Mouse (Mus musculus) ES-E14 (cell line): Measurements from ENCODE around the gene Cds1. TPM values are rescaled to one million over a fixed set of nuclear protein-coding genes. Genes with fewer than 3 reads are reported as not detected.
"Not testable (repeated sequence)": the region's sequence is repeated elsewhere in the genome, so short reads cannot be mapped to it uniquely, and the experiment has no call there.

Experiments
- DNase-seq: peaks from one replicate; pipeline ENCODE4 v3.0.0-alpha.2; 2013; ENCODE audit warnings: low read depth, low spot score
- H3K27ac ChIP-seq: 2 replicates; pipeline ENCODE4 v1.5.1; 2012; ENCODE audit warnings: low read depth, mild to moderate bottlenecking, low read length, moderate library complexity, mixed read lengths; ENCODE audit not compliant: poor library complexity, insufficient read depth, severe bottlenecking
- H3K36me3 ChIP-seq: 2 replicates; pipeline ENCODE4 v1.6.1; 2012; ENCODE audit warnings: mild to moderate bottlenecking, low read length, moderate library complexity, mixed read lengths; ENCODE audit not compliant: control insufficient read depth, poor library complexity, insufficient read depth, severe bottlenecking
- H3K4me1 ChIP-seq, 2 experiments: fragments of 150-350 bp in 1 of 2; sonication (generic) in 1 of 2; 2 replicates each; pipeline ENCODE4 v1.6.1; 2012; ENCODE audit warnings: low read length in 2 of 2, mild to moderate bottlenecking in 1 of 2, mixed read lengths in 1 of 2; ENCODE audit not compliant: control insufficient read depth in 2 of 2, insufficient read depth in 2 of 2, poor library complexity in 1 of 2
- H3K4me3 ChIP-seq, 2 experiments: fragments of 150-350 bp in 1 of 2; sonication (generic) in 1 of 2; 2 replicates each; pipeline ENCODE4 v1.5.1; 2012; ENCODE audit warnings: low read length in 2 of 2, low read depth in 1 of 2, mild to moderate bottlenecking in 1 of 2, mixed read lengths in 1 of 2; ENCODE audit not compliant: insufficient read depth in 1 of 2, poor library complexity in 1 of 2, severe bottlenecking in 1 of 2
- H3K9ac ChIP-seq: 2 replicates; pipeline ENCODE4 v1.6.1; 2012; ENCODE audit warnings: low read depth, mild to moderate bottlenecking, low read length, mixed read lengths; ENCODE audit not compliant: poor library complexity, insufficient read depth, severe bottlenecking
- H3K9me3 ChIP-seq: fragments of 150-350 bp; sonication (generic); 2 replicates; pipeline ENCODE4 v1.6.1; 2012; ENCODE audit warnings: low read depth, mild to moderate bottlenecking, low read length; ENCODE audit not compliant: control insufficient read depth, insufficient read depth
- CHD2 ChIP-seq: IDR thresholded peaks from 2 replicates; pipeline ENCODE4 v1.6.1; 2014; ENCODE audit warnings: mild to moderate bottlenecking, low read depth, low read length, inconsistent platforms
- HCFC1 ChIP-seq: IDR thresholded peaks from 2 replicates; pipeline ENCODE4 v1.6.1; 2012; ENCODE audit warnings: low read length, inconsistent platforms, borderline replicate concordance; ENCODE audit not compliant: insufficient read depth
- MAFK ChIP-seq: IDR thresholded peaks from 2 replicates; pipeline ENCODE4 v1.6.1; 2014; ENCODE audit warnings: mild to moderate bottlenecking, low read depth, low read length, inconsistent platforms; ENCODE audit not compliant: insufficient read depth
- ZC3H11A ChIP-seq: IDR thresholded peaks from 2 replicates; pipeline ENCODE4 v1.6.1; 2012; ENCODE audit warnings: low read depth, mild to moderate bottlenecking, inconsistent platforms, low read length, borderline replicate concordance
- ZNF384 ChIP-seq: IDR thresholded peaks from 2 replicates; pipeline ENCODE4 v1.6.1; 2012; ENCODE audit warnings: low read depth, low read length, inconsistent platforms
- in situ Hi-C, 2 experiments: fragments of 600-800 bp; cut with MboI; formaldehyde crosslinking; loops; one replicate each; pipeline ENCODE4 v1.15.1; 2025; ENCODE audit warnings: low sequenced_read_pairs in 2 of 2, inconsistent platforms in 1 of 2; ENCODE audit not compliant: unreplicated experiment in 2 of 2
- total RNA-seq: library from RNA; depleted of rRNA; stranded (reverse); fragments of 300-350 nt; gene quantifications from 2 replicates; pipeline ENCODE4 v1.2.3, GENCODE M21; 2012

Cds1 gene
- total RNA-seq, 1 experiment: 4.1 TPM

DNA sequence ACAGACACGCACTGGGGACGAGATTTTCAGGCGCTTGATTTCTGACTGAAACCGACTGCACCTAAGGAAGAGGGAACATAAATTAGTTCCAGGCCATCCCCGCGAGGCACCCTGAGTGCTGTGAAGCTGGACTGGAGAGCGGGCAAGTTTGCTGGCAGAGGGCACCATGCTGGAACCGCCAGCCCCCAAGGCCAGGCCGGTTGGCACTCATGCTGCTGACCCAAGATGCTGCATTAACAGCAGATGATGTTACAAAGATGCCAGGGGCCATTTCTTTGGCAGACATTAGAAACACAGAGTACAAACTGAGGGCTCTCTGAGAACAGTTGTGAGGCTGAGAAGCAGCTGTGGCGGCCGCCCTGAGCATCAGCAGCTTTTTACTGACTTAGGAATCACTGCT lies 71.3 kb downstream of the Cds1 start:
- in situ Hi-C loops: no loop called here
- H3K36me3 ChIP-seq: peaks cover 20% of the 10 kb centered on the region
- 0 out of 4 replicates have a peak overlapping the region, but pooled peaks of 1 of the 2 experiments have one; percentile 12 for H3K4me3 ChIP-seq
- peak overlapping the region; percentile 24; the same call in 1 of the 2 replicates for H3K27ac ChIP-seq
- no peak for TF ChIP-seq HCFC1
- TF ChIP-seq ZC3H11A: no peak
- peak overlapping the region; percentile 2; the same call in 1 of the 2 replicates for H3K9ac ChIP-seq
- no peak for DNase-seq
- peaks cover 4 to 6% of the 10 kb centered on the region in 2 experiments; a peak in 2 of 4 replicates for H3K4me1 ChIP-seq
- peaks cover 2% of the 10 kb centered on the region; the same call in 1 of the 2 replicates for H3K9me3 ChIP-seq

DNA sequence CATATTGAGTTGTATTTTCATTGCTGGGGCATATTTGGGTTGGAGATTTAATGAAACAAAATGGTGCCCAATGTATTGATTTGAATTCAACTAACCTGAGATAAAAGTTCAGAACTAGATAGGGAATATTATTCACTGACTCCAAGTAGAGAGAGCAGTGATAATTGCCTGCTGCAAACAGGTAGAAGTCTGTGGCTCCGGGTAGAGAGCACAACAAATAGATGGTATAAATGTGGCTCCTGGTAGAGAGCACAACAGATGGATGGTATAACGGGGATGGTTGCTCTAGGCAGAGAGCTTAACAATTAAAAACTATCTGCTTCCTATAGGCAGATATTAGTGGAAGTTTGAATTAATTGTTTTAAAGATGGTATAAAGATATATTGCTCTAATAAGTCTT lies 72.7 kb downstream of the Cds1 start:
- H3K9ac ChIP-seq, DNase-seq, H3K4me1 ChIP-seq, in situ Hi-C loops, H3K4me3 ChIP-seq, H3K9me3 ChIP-seq: not testable (repeated sequence)
- peak overlapping the region; percentile 42; the same call in 1 of the 2 replicates for H3K27ac ChIP-seq
- H3K36me3 ChIP-seq: peaks cover 30% of the 10 kb centered on the region

DNA sequence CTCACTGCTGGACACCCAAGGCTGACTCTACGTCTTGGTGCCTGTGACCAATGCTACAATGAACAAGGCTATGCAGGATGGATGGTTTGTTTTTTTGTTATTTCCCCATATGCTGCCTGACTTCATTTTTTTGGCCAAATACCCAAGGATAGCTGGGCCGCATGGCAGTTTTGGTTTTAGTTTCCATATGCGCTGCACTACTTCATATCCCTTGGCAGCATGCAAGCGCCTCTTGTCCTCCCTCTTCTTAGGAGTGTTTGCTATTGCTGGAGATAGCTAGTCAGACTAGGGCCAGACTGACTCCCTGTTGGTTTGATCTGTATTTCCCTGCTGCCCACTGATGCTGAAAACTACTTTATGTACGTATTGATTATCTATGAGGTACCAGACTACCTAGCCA lies 75.5 kb downstream of the Cds1 start:
- TF ChIP-seq CHD2 (no peak), HCFC1 (no peak), ZNF384 (no peak), ZC3H11A (no peak), MAFK (no peak)
- no peak overlapping the region; the same call in 1 of the 2 replicates for H3K27ac ChIP-seq
- peaks cover 36% of the 10 kb centered on the region for H3K36me3 ChIP-seq
- peaks cover 2 to 5% of the 10 kb centered on the region in 2 experiments; a peak in 1 of 4 replicates for H3K4me1 ChIP-seq
- peaks cover 2% of the 10 kb centered on the region; the same call in 1 of the 2 replicates for H3K9me3 ChIP-seq
- no peak for DNase-seq
- H3K9ac ChIP-seq: no peak overlapping the region
- no peak overlapping the region for H3K4me3 ChIP-seq
- in situ Hi-C loops: no loop called here

DNA sequence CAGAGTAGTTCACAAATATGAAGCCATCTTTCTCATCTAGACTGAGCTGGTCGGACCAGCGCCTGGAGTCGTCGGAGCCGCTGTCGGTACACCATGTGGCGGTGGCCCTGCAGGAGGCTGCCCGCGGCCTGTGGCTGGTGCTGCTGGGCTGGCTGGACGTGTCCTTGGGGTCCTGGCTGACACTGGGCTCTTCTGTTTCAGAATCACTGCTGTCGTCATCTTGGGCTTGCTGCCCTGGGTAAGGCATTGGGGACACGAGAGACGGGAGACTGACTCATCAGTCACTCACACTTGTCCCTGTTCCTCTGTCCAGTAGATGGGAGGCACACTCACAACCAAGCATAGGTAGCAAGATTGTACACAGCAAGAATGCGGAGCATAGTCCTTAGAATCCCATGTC lies 80.1 kb downstream of the Cds1 start:
- Histone ChIP-seq H3K36me3 (peaks cover 60% of the 10 kb centered on the region), H3K4me3 (no peak overlapping the region), H3K9ac (peak overlapping the region; percentile 19; the same call in 1 of the 2 replicates), H3K27ac (no peak overlapping the region), H3K9me3 (no peaks in the 10 kb centered on the region), H3K4me1 (peaks cover 11 to 31% of the 10 kb centered on the region in 2 experiments; a peak in 3 of 4 replicates)
- TF ChIP-seq HCFC1 (no peak), CHD2 (no peak), ZC3H11A (no peak), MAFK (no peak), ZNF384 (no peak)
- in situ Hi-C loops: no loop called here
- no peak for DNase-seq

DNA sequence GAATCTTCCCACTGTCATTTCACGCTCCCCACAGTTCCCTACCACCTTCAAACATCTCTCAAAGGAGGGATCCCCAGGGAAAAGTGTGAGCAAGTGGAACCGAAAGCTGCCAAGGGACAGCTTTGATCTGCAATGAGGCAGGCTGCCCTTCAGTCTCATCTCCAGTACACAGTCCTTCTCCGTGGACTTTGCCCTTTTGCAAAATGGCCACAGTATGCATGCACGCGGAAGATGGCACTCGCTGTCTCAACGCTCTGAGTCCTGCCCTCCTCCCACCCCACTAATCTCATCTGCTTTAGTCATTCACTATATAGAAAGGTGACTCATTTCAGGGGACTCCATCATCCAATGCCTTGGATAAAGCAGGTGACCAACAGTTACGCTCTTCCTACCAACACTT lies 81.0 kb downstream of the Cds1 start:
- Histone ChIP-seq H3K9me3 (no peaks in the 10 kb centered on the region), H3K9ac (no peak overlapping the region), H3K36me3 (peaks cover 56% of the 10 kb centered on the region), H3K4me3 (no peak overlapping the region), H3K27ac (no peak overlapping the region), H3K4me1 (peaks cover 11 to 31% of the 10 kb centered on the region in 2 experiments; a peak in 3 of 4 replicates)
- TF ChIP-seq ZC3H11A (no peak), CHD2 (no peak), ZNF384 (no peak)
- DNase-seq: no peak
- in situ Hi-C loops: no loop called here
